Mouse (Mus musculus) forebrain, embryonic 16.5 days (tissue): ENCODE measurements at regions not wholly inside any gene's neighbourhood (a gene's known extent, or its start where the extent isn't known, plus 50 kb on each side); places are given as distances from the start of the nearest gene placed in this dataset.
A peak's percentile ranks its signal among the peaks of the same experiment; 100 is the strongest.

Experiments
- ATAC-seq: fragments of 200-750 bp; cut with Nextera tagmentation; 2 replicates; pipeline ENCODE4 v1.8.0; 2017; ENCODE audit warnings: mild to moderate bottlenecking, moderate library complexity
- H3K27ac ChIP-seq: fragments of 300-500 bp; sonication (generic); 2 replicates; pipeline ENCODE4 v1.5.1; 2014; ENCODE audit warnings: low read length, control low read depth
- H3K27me3 ChIP-seq: fragments of 300-500 bp; sonication (generic); replicated peaks from 2 replicates; pipeline ENCODE4 v1.6.1; 2014; ENCODE audit warnings: low read length; ENCODE audit not compliant: control insufficient read depth, insufficient read depth
- H3K36me3 ChIP-seq: fragments of 300-500 bp; sonication (generic); 2 replicates; pipeline ENCODE4 v1.6.1; 2014; ENCODE audit not compliant: control insufficient read depth, insufficient read depth
- H3K4me1 ChIP-seq: fragments of 300-500 bp; sonication (generic); replicated peaks from 2 replicates; pipeline ENCODE4 v1.6.1; 2014; ENCODE audit warnings: low read length; ENCODE audit not compliant: control insufficient read depth, insufficient read depth
- H3K4me2 ChIP-seq: fragments of 300-500 bp; sonication (generic); 2 replicates; pipeline ENCODE4 v1.6.1; 2014; ENCODE audit warnings: mild to moderate bottlenecking, low read length, control low read depth
- H3K4me3 ChIP-seq: fragments of 300-500 bp; sonication (generic); replicated peaks from 2 replicates; pipeline ENCODE4 v1.5.1; 2014; ENCODE audit warnings: mild to moderate bottlenecking, low read length, control low read depth
- H3K9ac ChIP-seq: fragments of 300-500 bp; sonication (generic); replicated peaks from 2 replicates; pipeline ENCODE4 v1.6.1; 2014; ENCODE audit warnings: low read depth, low read length, control low read depth
- H3K9me3 ChIP-seq: fragments of 300-500 bp; sonication (generic); 2 replicates; pipeline ENCODE4 v1.6.1; 2016; ENCODE audit warnings: low read length; ENCODE audit not compliant: control insufficient read depth
- WGBS: fragments of 180-500 bp; shearing (Covaris S2); extraction: QIAGEN DNeasy Blood & Tissue Kit; methylation state at CpG from one replicate; pipeline ENCODE4 v1.1.7; 2014; 5-methylcytosine and 5-hydroxymethylcytosine counted together

DNA sequence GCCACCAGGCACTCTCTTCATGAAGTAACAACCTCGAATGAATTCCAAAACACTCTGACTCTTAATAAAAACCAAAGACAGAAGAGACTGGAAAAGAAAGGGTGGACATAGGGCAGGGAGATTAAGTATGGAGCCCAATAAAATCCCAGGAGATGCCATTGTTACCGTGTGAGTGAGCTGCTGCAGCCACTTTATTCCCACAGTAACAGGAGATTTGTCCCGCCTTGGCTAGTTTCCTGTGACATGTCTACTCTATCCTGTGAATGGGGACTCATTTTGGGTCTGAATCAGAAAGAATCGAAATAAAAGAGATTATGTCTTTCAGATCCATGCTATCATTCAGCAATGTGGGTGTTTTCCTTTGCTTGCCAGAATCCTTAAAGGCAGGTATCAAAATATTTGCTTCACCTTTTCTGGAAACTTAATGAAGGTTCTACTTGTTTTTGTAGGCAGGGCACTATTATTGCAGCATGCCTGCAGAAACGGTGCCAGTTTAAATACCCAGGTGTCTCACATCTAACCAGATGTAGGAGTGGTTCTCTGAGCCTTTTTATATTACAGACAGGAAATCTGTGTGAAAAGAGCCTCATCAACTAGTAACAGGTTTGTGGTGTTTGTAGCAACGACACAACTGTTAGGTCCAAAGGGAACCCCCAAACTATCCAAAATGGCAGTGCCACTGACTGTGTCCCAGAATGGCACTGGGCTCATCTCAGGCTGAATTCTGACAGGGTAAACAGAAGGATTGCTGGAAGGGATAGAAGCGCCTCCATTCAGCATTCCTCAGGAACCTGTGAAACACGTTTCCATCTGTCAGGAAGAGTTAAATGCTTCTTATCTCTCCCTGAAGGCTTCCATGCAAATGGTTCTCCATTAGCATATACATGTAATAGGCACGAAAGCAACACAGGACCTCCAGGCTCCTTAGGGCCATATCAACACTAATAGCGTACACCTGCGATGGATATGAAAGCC is 55.5 kb upstream of the Chd2 start:
- no peak overlapping the region for H3K4me3 ChIP-seq
- no peak overlapping the region for H3K4me2 ChIP-seq
- 38% methylated on average over 11 of the region's 11 CpGs for WGBS
- no peak overlapping the region for H3K9ac ChIP-seq
- H3K27ac ChIP-seq, result peak overlapping the region; percentile 12; the same call in 1 of the 2 replicates
- H3K36me3 ChIP-seq, result no peaks in the 10 kb centered on the region
- peaks cover 35% of the 10 kb centered on the region for H3K4me1 ChIP-seq
- ATAC-seq, result no peak
- H3K27me3 ChIP-seq, result no peaks in the 10 kb centered on the region
- no peaks in the 10 kb centered on the region for H3K9me3 ChIP-seq

DNA sequence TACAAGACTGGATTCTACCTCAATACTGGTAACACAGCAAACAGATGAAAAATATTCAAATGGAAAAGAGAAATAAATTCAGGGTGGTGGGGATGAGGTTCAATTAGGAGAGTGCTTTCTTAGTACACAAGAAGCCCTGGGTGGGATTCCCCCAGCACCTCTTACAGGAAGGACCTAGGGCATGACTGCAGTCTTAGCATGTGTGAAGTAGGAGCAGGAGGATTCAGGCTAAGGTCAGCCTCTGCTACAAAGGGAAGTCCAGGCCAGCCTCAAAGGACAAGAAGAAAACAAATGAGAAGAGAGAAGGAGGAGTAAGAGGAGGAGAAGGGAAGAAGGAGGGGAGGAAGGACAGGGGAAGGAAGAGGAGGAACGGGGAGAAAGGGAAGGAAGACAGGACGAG is 54.8 kb upstream of the Chd2 start:
- H3K4me2 ChIP-seq, result no peak overlapping the region

DNA sequence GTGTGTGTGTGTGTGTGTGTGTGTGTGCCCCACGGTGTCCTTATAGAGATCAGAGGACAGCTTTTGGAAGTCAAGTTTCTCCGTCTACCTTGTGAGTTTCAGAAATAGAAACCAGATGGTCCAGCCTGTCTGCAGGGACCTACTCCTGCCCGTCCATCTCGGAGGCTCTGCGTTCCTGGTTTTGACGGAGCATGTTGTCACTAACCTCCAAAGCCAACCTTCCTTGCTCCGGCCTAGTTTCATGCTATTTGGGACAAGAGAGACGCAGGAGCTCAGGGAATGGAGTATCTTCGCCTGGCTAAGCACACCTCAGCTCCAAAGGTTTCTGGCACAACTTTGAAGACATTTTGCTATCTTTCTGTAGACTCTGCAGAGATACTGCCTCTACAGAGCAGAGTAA is 54.2 kb upstream of the Chd2 start:
- Histone ChIP-seq H3K9ac (peak overlapping the region; percentile 61; the same call in 1 of the 2 replicates), H3K36me3 (no peaks in the 10 kb centered on the region), H3K27me3 (no peaks in the 10 kb centered on the region), H3K4me1 (peaks cover 35% of the 10 kb centered on the region), H3K4me2 (peak overlapping the region; percentile 77), H3K4me3 (no peak overlapping the region), H3K27ac (peak overlapping the region; percentile 94), H3K9me3 (no peaks in the 10 kb centered on the region)
- WGBS, result 36% methylated on average over 9 of the region's 9 CpGs
- ATAC-seq, result no peak

More for the DNA sequence above, 54.8 kb upstream of the Chd2 start:
- H3K4me1 ChIP-seq, result peaks cover 35% of the 10 kb centered on the region
- no peaks in the 10 kb centered on the region for H3K9me3 ChIP-seq
- H3K27me3 ChIP-seq, result no peaks in the 10 kb centered on the region
- no peak overlapping the region for H3K27ac ChIP-seq
- no peak overlapping the region for H3K9ac ChIP-seq
- ATAC-seq, result no peak
- 57% methylated on average over 2 of the region's 2 CpGs for WGBS
- H3K36me3 ChIP-seq, result no peaks in the 10 kb centered on the region
- H3K4me3 ChIP-seq, result no peak overlapping the region

- Histone ChIP-seq H3K9ac (peak overlapping the region; percentile 61), H3K9me3 (no peaks in the 10 kb centered on the region), H3K4me2 (peak overlapping the region; percentile 77), H3K27ac (peak overlapping the region; percentile 94), H3K4me1 (peaks cover 35% of the 10 kb centered on the region), H3K4me3 (peak overlapping the region; percentile 43), H3K36me3 (no peaks in the 10 kb centered on the region), H3K27me3 (no peaks in the 10 kb centered on the region)
- peak; percentile 97 for ATAC-seq
- 1% methylated on average over 23 of the region's 23 CpGs for WGBS
Observed at GRCm38 (mm10) chr7:73595140-73595825, 53.7 kb upstream of the Chd2 start.

- no peaks in the 10 kb centered on the region for H3K36me3 ChIP-seq
- no peaks in the 10 kb centered on the region for H3K9me3 ChIP-seq
- peaks cover 35% of the 10 kb centered on the region for H3K4me1 ChIP-seq
- peak overlapping the region; percentile 77 for H3K4me2 ChIP-seq
- peak overlapping the region; percentile 94 for H3K27ac ChIP-seq
- H3K9ac ChIP-seq, result peak overlapping the region; percentile 61
- H3K27me3 ChIP-seq, result no peaks in the 10 kb centered on the region
- H3K4me3 ChIP-seq, result peak overlapping the region; percentile 43
- WGBS, result under 1% methylated on average over 14 of the region's 14 CpGs
- 0 out of 2 replicates have a peak, but pooled peaks have one; percentile 6 for ATAC-seq
Observed at GRCm38 (mm10) chr7:73594492-73595139, 53.0 kb upstream of the Chd2 start.

DNA sequence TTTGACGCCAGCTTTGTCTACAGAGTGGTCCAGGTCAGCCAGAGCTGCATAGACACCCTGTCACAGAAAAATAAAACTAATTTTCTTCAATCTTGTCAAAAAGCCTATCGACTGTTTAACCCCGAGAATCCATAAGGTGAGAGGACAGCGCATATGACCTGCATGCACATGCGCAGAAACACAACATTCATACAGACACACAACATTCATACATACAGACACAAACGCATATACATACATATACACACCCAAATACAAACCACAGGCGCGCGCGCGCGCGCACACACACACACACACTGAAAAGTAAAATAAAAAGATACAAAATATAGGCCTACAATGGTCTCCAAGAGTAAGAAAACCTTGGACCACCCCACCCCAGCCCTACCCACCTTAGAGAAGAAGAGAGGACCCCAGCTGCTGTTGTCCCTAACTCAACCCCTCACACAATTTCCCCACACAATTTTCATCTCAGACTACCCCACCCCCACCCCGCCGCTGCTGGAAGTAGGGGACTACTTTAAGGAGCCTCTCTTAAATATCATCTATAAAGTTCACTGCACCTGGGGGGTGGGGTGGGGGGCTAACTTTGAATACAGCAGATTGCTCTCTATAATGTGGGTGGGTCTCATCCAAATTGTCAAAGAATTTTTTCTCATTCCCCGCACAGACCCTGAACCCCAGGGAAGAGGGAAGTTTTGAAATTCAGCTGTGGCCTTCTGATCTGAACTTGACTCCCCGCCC is 52.2 kb upstream of the Chd2 start:
- H3K27ac ChIP-seq, result no peak overlapping the region
- ATAC-seq, result no peak
- no peaks in the 10 kb centered on the region for H3K36me3 ChIP-seq
- H3K27me3 ChIP-seq, result no peaks in the 10 kb centered on the region
- H3K4me3 ChIP-seq, result no peak overlapping the region
- WGBS, result 79% methylated on average over 17 of the region's 17 CpGs
- no peak overlapping the region; the same call in 1 of the 2 replicates for H3K4me2 ChIP-seq
- peaks cover 43% of the 10 kb centered on the region for H3K4me1 ChIP-seq
- H3K9me3 ChIP-seq, result no peaks in the 10 kb centered on the region
- no peak overlapping the region for H3K9ac ChIP-seq

DNA sequence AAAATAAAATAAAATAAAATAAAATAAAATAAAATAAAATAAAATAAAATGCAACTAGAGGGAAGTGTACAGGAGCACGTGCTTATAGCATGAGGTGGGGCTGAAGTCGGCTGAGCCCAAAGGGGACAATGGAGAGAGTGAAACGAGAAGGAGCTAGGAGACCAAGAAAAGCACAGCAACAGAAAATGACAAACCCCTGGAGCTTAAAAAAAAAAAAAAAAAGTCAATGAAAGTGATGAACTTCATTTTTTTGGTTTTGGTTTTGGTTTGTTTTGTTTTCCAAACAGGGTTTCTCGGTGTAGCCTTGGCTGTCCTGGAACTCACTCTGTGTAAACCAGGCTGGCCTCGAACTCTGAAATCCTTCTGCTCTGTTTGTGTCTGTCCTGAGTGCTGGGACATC is 51.2 kb upstream of the Chd2 start:
- H3K9ac ChIP-seq, result no peak overlapping the region
- no peaks in the 10 kb centered on the region for H3K9me3 ChIP-seq
- WGBS, result 89% methylated on average over 5 of the region's 5 CpGs
- H3K4me1 ChIP-seq, result peaks cover 44% of the 10 kb centered on the region
- no peak overlapping the region for H3K27ac ChIP-seq
- ATAC-seq, result no peak
- no peak overlapping the region for H3K4me3 ChIP-seq
- H3K4me2 ChIP-seq, result no peak overlapping the region
- H3K27me3 ChIP-seq, result no peaks in the 10 kb centered on the region
- H3K36me3 ChIP-seq, result no peaks in the 10 kb centered on the region
